Mouse (Mus musculus) brain, embryonic 18.5 days (tissue): Measurements from ENCODE around the gene Eml3.

Source experiments
- DNase-seq: peaks from one replicate; pipeline ENCODE4 v3.0.0-alpha.2; 2012; ENCODE audit warnings: low read depth, low spot score

Gene Eml3

DNA sequence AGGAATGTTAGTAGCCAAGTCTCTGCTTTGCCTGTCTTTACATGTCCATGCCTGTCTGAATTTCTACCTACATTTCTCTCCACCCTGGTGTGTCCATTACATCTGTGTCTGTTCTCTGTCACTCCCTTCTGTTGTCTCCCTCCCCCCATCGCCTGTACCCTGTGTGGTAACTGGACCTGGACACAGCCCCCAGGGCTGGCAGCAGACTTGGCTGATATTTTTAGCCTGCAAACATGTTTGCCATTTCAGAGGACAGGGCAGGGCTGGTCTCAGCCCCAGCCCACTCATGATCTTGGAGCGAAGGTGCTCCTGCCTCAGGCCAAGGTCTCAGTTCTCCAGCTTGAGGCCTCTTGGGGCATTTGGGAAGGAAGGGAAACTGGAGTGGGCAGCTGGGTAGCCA is 58.5 kb downstream of the Eml3 start:
- DNase-seq: no peak

- no peak for DNase-seq
Observed at GRCm38 (mm10) chr19:8988346-8989065, 59.2 kb downstream of the Eml3 start.

DNA sequence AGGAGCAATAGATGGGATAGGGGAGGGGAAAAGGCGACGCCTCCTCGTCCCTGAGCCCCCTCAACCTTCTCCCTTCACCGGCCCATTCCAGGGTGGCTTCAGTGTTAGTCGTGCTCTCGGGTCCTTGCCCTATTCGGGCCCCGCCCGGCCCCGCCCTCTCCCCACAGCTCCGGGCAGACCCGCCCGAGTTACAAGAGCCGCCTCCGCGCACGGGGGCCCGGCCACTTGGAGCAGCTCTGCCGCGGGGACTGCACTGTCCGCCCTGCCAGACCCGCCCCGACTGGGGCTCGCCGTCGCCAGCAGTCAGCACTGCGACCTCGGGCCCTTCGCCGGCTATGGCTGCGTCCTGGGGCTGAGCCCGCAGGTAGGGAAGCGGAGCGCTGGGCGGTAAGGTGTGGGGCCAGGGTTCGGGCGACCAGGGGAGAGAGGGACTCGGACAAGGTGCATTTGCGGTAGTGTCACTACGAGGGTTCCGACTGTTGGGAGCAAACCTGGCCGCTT is 59.8 kb downstream of the Eml3 start, which contains the start of gene Ahnak:
TSS of gene Ahnak (plus strand) at position 219 of the 501 bp plus-strand sequence.
- no peak for DNase-seq

DNA sequence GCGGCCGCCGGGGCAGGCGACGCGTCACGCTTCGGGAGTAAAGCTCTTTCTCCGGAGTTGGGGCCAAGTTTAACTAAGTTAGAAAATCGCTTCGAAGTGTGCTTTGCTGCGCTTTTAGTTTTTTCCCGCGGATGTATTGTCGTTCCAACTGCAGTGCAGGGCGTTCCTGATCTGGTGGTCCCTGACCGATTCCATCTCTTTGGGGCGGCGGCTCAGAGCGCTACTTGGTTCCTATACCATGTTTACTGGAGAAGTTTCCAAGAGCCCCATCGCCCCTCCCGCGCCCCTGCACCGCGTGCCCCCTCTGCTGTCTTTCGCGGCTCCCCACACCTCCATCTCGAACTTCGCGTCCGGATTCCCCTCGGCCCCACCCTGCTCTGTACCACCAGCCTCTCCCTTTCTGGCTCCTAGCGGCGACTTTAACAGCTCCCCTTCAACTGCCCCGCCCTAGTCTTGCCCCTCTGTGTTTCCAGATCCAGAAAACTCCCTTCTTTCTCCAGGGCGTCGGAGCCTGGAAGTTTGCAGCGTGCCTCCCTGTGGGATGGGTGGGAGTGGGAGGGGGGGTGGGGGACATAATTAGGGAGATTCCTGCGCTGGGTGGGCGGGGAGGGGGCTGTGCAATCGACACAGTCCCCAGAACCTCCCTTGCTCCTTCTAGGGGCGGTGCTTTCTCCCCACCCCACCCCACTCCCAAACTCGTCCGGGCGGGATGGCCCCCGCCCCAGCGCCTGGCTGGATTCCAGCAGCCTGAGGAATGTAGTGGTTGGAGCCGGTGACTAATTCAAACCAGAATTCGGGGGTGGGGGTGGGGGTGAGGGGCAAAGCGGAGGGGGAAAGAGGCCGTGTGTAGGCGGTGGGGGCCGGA is 60.4 kb downstream of the Eml3 start:
- no peak for DNase-seq

GRCm38 (mm10) chr19:8990432-8991102 is 61.2 kb downstream of the Eml3 start:
- no peak for DNase-seq
